Mouse (Mus musculus) adrenal gland, postnatal 10 days (tissue): ENCODE data around the gene Xab2. TPM values are rescaled to one million over a fixed set of nuclear protein-coding genes. Genes with fewer than 3 reads are reported as not detected.

Experiments
- DNase-seq: peaks from one replicate; pipeline ENCODE4 v3.0.0; 2021; ENCODE audit warnings: mixed read lengths
- long read RNA-seq, 2 experiments: library from polyadenylated mRNA; stranded (forward); transcript quantifications; one replicate each; pipeline ENCODE4 v2.0.0; 2021
- total RNA-seq, 2 experiments: library from RNA; stranded (reverse); gene quantifications; 2 replicates each; pipeline ENCODE4 v1.2.3; 2021

Xab2 gene
- 10 to 100 TPM; 33.1 to 33.9 TPM for total RNA-seq
- long read RNA-seq, experiment 1, full-length matches to known transcripts: 50 of 68 reads
- long read RNA-seq, experiment 1, partial matches to known transcripts: 12 of 68 reads
- long read RNA-seq, experiment 1, other reads (novel, unspliced or antisense): 6 of 68 reads
- long read RNA-seq, experiment 2, full-length matches to known transcripts: 18 of 32 reads
- long read RNA-seq, experiment 2, partial matches to known transcripts: 7 of 32 reads
- long read RNA-seq, experiment 2, other reads (novel, unspliced or antisense): 7 of 32 reads

GRCm38 (mm10) chr8:3621199-3621970 lies at the start of gene Xab2, which contains the start of gene Pet100:
Gene Xab2, minus strand, starts transcription at chr8:3621316.
Gene Pet100, plus strand, starts transcription at chr8:3621548.
- DNase-seq: peak; percentile 98

- no peak for DNase-seq
These were observed 49.3 kb upstream of the Xab2 start for GRCm38 (mm10) chr8:3670388-3670787.

- DNase-seq: no peak
These were observed 44.4 kb upstream of the Xab2 start, which contains the start of gene Mcemp1 for GRCm38 (mm10) chr8:3665507-3665906. Gene Mcemp1, plus strand, starts transcription at chr8:3665754.

- no peak for DNase-seq
These were observed 43.3 kb upstream of the Xab2 start for GRCm38 (mm10) chr8:3664405-3664804.

GRCm38 (mm10) chr8:3660889-3661288 lies 39.8 kb upstream of the Xab2 start:
- no peak for DNase-seq

- peak; percentile 44 for DNase-seq
These were observed 35.7 kb upstream of the Xab2 start for GRCm38 (mm10) chr8:3656725-3657381.

GRCm38 (mm10) chr8:3655526-3655925 lies 34.4 kb upstream of the Xab2 start, which contains the start of gene Retn:
Gene Retn, plus strand, starts transcription at chr8:3655770.
- DNase-seq: peak; percentile 55

- no peak for DNase-seq
These were observed 33.8 kb upstream of the Xab2 start for GRCm38 (mm10) chr8:3654726-3655508.

GRCm38 (mm10) chr8:3652845-3653244 lies 31.7 kb upstream of the Xab2 start:
- DNase-seq: no peak

- no peak for DNase-seq
These were observed 27.9 kb upstream of the Xab2 start for GRCm38 (mm10) chr8:3648990-3649389.

- no peak for DNase-seq
These were observed 27.2 kb upstream of the Xab2 start for GRCm38 (mm10) chr8:3648268-3648667.

GRCm38 (mm10) chr8:3647561-3647960 lies 26.4 kb upstream of the Xab2 start:
- DNase-seq: no peak

- DNase-seq: peak; percentile 22
These were observed 25.9 kb upstream of the Xab2 start for GRCm38 (mm10) chr8:3646824-3647531.

GRCm38 (mm10) chr8:3645804-3646203 lies 24.7 kb upstream of the Xab2 start:
- peak; percentile 78 for DNase-seq

GRCm38 (mm10) chr8:3631478-3631875 lies 10.4 kb upstream of the Xab2 start:
- DNase-seq: peak; percentile 35

GRCm38 (mm10) chr8:3630647-3631477 lies 9.7 kb upstream of the Xab2 start, which contains the start of gene Stxbp2:
Gene Stxbp2, plus strand, starts transcription at chr8:3630955.
- DNase-seq: peak; percentile 85

GRCm38 (mm10) chr8:3628014-3628413 lies 6.9 kb upstream of the Xab2 start:
- peak; percentile 42 for DNase-seq

- DNase-seq: no peak
These were observed 5.9 kb upstream of the Xab2 start for GRCm38 (mm10) chr8:3626971-3627370.

- no peak for DNase-seq
These were observed 4.3 kb upstream of the Xab2 start, which contains the start of gene Pcp2 for GRCm38 (mm10) chr8:3625445-3625844. Gene Pcp2, minus strand, starts transcription at chr8:3625545.

GRCm38 (mm10) chr8:3622119-3622518 lies 1.0 kb upstream of the Xab2 start:
- no peak for DNase-seq
